Mouse (Mus musculus) liver, adult (tissue): ENCODE measurements around the gene Slc22a1.
A peak's percentile ranks its signal among the peaks of the same experiment; 100 is the strongest.

Experiments
- GATA4 ChIP-seq: IDR thresholded peaks from 2 replicates; pipeline ENCODE4 v1.6.1; 2014; ENCODE audit warnings: mild to moderate bottlenecking, low read length; ENCODE audit not compliant: insufficient replicate concordance

Gene Slc22a1

GRCm38 (mm10) chr17:12675646-12676045 lies at the start of gene Slc22a1:
Gene Slc22a1 (minus strand): TSS chr17:12675829.
- no peak for TF ChIP-seq GATA4

- TF ChIP-seq GATA4 = no peak
Measured at GRCm38 (mm10) chr17:12724767-12725744, 49.4 kb upstream of the Slc22a1 start.

- no peak for TF ChIP-seq GATA4
Measured at GRCm38 (mm10) chr17:12723986-12724766, 48.5 kb upstream of the Slc22a1 start.

- TF ChIP-seq GATA4 = no peak
Measured at GRCm38 (mm10) chr17:12722622-12723021, 47.0 kb upstream of the Slc22a1 start.

GRCm38 (mm10) chr17:12721118-12721886 lies 45.7 kb upstream of the Slc22a1 start:
- TF ChIP-seq GATA4 = peak; percentile 13; the same call in 1 of the 2 replicates

- TF ChIP-seq GATA4 = no peak
Measured at GRCm38 (mm10) chr17:12718251-12718650, 42.6 kb upstream of the Slc22a1 start.

- TF ChIP-seq GATA4 = no peak
Measured at GRCm38 (mm10) chr17:12717445-12717844, 41.8 kb upstream of the Slc22a1 start.

GRCm38 (mm10) chr17:12715032-12715431 lies 39.4 kb upstream of the Slc22a1 start:
- no peak for TF ChIP-seq GATA4

GRCm38 (mm10) chr17:12714080-12714561 lies 38.5 kb upstream of the Slc22a1 start:
- TF ChIP-seq GATA4 = no peak

DNA sequence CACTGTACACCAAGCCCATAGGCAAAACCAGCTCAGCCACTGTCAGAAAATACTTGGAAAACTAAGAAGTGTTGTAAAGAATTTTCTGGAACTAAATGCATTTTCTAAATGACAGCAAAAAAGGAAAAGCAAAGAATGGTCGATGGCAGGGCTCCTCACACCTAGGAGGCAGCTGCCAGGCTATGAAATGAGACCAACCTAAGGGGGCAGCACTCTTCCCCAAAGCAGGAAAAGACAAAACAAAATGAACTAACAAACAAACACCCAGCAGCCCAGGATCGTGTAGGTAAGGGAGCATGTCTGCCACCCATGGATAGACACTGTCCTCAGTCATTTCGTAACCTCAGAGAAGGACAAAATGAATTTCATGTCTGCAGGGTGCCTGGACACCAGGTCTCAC lies 37.4 kb upstream of the Slc22a1 start:
- TF ChIP-seq GATA4 = no peak

DNA sequence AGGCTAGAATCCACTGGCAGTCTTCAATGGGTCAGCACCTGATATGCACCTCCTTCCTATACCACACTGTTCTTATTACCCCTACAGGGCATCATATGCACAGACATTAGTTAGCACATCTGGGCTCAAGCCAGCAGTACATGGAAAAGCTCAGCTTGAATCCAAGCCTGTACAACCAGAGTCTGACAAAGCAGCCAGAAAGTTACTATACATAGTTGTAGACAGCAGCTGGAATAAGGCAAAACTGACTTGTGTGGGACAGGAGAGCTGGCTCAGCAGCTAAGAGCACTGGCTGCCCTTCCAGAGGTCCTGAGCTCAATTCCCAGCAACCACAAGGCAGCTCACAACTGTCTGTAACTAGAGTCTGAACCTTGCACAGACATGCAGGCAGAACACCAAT lies 36.6 kb upstream of the Slc22a1 start:
- TF ChIP-seq GATA4 = no peak

DNA sequence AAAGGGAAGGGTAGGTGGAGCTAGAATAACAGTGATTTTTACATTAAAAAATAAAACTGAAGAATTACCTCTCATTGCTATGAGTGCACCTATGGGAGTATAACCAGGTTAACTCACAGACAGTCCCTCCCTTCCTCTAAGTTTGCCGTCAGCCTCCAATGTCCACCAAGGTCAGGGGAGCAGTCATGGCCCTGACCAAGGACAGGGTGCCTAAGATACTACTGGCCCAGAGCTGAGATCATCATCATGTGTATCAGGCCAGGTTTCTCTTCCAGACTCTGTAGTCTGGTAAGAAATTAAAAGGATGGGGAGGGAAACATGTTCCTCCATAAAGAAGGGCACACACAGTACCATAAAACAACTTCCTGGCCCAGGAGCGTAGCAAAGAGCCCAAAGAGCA lies 35.3 kb upstream of the Slc22a1 start:
- TF ChIP-seq GATA4 = no peak

GRCm38 (mm10) chr17:12710050-12710780 lies 34.6 kb upstream of the Slc22a1 start:
- TF ChIP-seq GATA4 = no peak

GRCm38 (mm10) chr17:12708398-12708797 lies 32.8 kb upstream of the Slc22a1 start:
- no peak for TF ChIP-seq GATA4
